Mouse (Mus musculus) liver, postnatal 0 days (tissue): ENCODE results near the gene Adamts17.

ENCODE experiments used
- CTCF ChIP-seq: sonication (generic); IDR thresholded peaks from 2 replicates; pipeline ENCODE4 v1.5.1; 2016; ENCODE audit warnings: antibody characterized with exemption, low read depth
- EP300 ChIP-seq: IDR thresholded peaks from 2 replicates; pipeline ENCODE4 v1.6.1; 2016; ENCODE audit warnings: antibody characterized with exemption, low read depth, mild to moderate bottlenecking

DNA sequence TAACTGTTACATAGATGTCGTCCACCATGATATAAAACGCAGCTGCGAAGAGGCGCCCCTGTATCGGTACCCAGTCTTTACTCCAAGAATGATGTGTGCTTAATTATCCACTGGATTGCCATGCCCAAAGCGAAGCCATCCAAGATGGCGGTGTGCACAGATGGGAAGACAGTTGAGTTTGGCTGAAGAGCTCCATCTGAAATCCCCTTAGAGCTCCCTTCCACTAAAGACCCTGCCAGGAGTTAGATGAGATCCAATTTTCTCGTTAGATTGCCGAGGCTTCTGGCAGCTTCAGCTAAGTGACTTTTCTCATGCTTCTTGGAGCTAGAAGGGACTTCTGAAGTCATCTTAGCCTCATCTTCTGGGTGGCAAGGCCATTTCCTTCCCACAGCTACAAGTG lies 136.8 kb downstream of the Adamts17 start:
- TF ChIP-seq CTCF (no peak), EP300 (no peak)
